Mouse (Mus musculus): ENCODE results near the gene Wbp1l. TPM values are rescaled to one million over a fixed set of nuclear protein-coding genes. Genes with fewer than 3 reads are reported as not detected.
A peak's percentile ranks its signal among the peaks of the same experiment; 100 is the strongest.

Wbp1l gene
- polyA plus RNA-seq, 1 experiment from 2014 or later: 31.2 TPM

DNA sequence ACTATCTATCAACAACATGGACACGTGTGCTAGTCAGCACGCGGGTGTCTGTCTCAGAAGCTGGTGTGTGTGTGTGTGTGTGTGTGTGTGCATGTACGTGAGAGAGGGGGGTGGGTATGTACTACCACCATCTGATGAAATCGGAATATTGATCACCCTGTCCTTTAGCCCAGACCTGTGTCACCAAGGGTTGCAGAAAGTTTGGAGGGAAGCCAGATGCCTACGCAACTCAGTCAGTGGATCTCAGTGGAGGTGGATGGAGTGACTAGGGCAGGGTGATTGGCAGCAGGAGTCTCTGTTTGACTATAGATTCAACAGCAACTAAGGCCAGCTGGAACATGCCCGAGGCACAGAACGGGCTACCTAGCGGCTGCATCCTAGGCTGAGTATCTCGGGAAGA lies 69.4 kb downstream of the Wbp1l start:
- Histone ChIP-seq H3K27ac (replicated peaks) (no peak overlapping the region), H3K4me1 (replicated peaks; ENCODE audit: control insufficient read depth, insufficient read depth) (no peaks in the 10 kb centered on the region), H3K27me3 (ENCODE audit: control insufficient read depth, insufficient read depth, low read length) (no peaks in the 10 kb centered on the region), H3K4me3 (ENCODE audit: low read depth, low read length) (no peak overlapping the region), H3K9me3 (ENCODE audit: control insufficient read depth, low read length) (no peaks in the 10 kb centered on the region), H3K36me3 (ENCODE audit: control insufficient read depth, insufficient read depth, low read length) (no peaks in the 10 kb centered on the region), H3K9ac (ENCODE audit: low read length) (no peak overlapping the region), H3K4me2 (replicated peaks; ENCODE audit: low read depth) (no peak overlapping the region)
- ATAC-seq (ENCODE audit: low FRiP score, low TSS enrichment) (no peak), DNase-seq (ENCODE audit: low spot score) (no peak)
- 76% methylated on average over 10 of the region's 10 CpGs for WGBS
- TF ChIP-seq EP300 (optimal IDR thresholded peaks at IDR 0.05) (no peak), CTCF (IDR thresholded peaks at IDR 0.05; ENCODE audit: low read depth) (no peak)

DNA sequence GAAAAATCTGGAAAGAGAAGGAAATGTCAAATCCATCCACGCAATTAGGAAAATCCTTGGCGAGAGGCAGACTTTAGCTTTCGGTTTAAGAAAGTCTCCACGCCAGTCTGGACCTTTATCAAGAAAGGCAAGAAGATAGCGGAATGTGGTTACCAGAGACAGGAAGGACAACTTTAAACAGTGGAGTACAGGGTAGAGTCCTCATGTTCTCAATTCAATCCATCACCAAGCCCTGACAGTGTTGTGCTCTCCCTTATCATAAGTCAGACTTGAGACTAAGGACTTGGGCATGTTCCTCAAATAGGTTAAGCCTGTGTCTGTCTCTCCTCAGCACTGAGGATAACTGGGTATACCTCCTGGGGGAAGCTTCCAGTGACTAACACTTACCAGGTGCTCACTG lies 70.9 kb downstream of the Wbp1l start:
- H3K4me2 ChIP-seq (replicated peaks; ENCODE audit: low read depth): no peak overlapping the region
- DNase-seq (ENCODE audit: low spot score) (no peak), ATAC-seq (ENCODE audit: low FRiP score, low TSS enrichment) (no peak)
- 57% methylated on average over 5 of the region's 5 CpGs for WGBS
- H3K27me3 ChIP-seq (ENCODE audit: control insufficient read depth, insufficient read depth, low read length): no peaks in the 10 kb centered on the region
- H3K36me3 ChIP-seq (ENCODE audit: control insufficient read depth, insufficient read depth, low read length): no peaks in the 10 kb centered on the region
- no peak overlapping the region for H3K4me3 ChIP-seq (ENCODE audit: low read depth, low read length)
- H3K4me1 ChIP-seq (replicated peaks; ENCODE audit: control insufficient read depth, insufficient read depth): no peaks in the 10 kb centered on the region
- no peak overlapping the region for H3K27ac ChIP-seq (replicated peaks)
- H3K9ac ChIP-seq (ENCODE audit: low read length): no peak overlapping the region
- no peaks in the 10 kb centered on the region for H3K9me3 ChIP-seq (ENCODE audit: control insufficient read depth, low read length)
- TF ChIP-seq CTCF (IDR thresholded peaks at IDR 0.05; ENCODE audit: low read depth) (no peak), EP300 (optimal IDR thresholded peaks at IDR 0.05) (no peak)

DNA sequence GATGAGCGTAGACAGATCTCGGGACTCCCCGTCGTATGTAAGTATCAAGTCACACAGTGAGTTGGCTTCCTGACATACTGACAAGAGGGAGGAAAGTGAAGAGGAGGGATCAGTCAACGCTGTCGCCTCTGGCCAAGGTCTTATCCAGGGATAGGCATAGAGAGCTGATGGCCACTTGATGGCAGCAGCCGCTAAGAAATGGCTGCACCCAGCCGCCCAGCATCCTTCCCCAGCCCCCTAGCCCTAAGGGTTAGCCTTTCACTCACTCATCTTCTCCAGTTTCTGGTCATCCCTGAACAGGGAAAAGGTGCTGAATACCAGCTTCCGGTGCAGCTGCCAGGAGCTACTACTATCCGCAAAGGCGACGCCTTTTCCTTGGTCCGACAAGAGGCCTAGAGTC lies 71.8 kb downstream of the Wbp1l start:
- no peaks in the 10 kb centered on the region for H3K36me3 ChIP-seq (ENCODE audit: control insufficient read depth, insufficient read depth, low read length)

DNA sequence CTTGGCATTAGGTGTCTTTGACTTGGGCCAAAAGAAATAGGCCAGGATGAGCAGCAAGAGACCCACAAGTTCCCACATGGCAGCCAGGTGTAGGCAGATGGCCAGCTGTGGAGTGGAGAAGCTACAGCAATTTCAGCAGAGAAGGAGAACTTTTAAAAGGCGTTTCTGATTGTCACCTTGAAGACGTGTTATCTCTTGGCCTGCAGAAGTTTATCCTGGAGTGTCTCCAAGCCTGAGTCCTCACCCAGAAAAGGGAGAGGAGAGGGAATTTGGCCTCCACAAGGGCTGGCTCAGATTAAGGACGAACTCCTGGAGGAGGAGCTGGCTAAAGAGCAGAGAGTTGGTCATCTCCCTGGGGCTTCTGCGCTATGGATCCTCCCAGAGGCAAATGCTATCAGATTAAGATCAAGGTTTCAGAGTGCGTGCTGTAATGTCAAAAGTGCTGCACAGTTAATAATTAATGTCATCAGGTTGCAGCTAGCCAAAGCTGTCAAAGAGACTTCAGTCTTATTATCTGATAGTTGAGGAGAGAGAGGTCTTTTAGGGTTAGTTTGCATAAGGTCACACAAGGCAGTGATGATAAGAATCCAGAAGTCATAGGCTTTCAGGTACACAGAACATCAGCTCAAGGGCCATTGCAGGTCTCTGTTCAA lies 74.0 kb downstream of the Wbp1l start, which contains the start of gene Cyp17a1:
Gene Cyp17a1 (minus strand): TSS at position 407 of the 653 bp plus-strand sequence.
- H3K4me2 ChIP-seq (replicated peaks; ENCODE audit: low read depth): no peak within 1 kb of the TSS
- H3K27me3 ChIP-seq (ENCODE audit: control insufficient read depth, insufficient read depth, low read length): no peaks in the 10 kb centered on the region
- no peaks in the 10 kb centered on the region for H3K9me3 ChIP-seq (ENCODE audit: control insufficient read depth, low read length)
- 38% methylated on average over 5 of the region's 5 CpGs for WGBS
- ATAC-seq (ENCODE audit: low FRiP score, low TSS enrichment): no peak
- no peaks in the 10 kb centered on the region for H3K36me3 ChIP-seq (ENCODE audit: control insufficient read depth, insufficient read depth, low read length)
- no peak for DNase-seq (ENCODE audit: low spot score)
- H3K9ac ChIP-seq (ENCODE audit: low read length): no peak within 1 kb of the TSS
- H3K4me1 ChIP-seq (replicated peaks; ENCODE audit: control insufficient read depth, insufficient read depth): no peaks in the 10 kb centered on the region
- TF ChIP-seq CTCF (IDR thresholded peaks at IDR 0.05; ENCODE audit: low read depth) (no peak), EP300 (optimal IDR thresholded peaks at IDR 0.05) (no peak)
- H3K27ac ChIP-seq (replicated peaks): no peak within 1 kb of the TSS
- H3K4me3 ChIP-seq (ENCODE audit: low read depth, low read length): no peak within 1 kb of the TSS

More for the DNA sequence above, 71.8 kb downstream of the Wbp1l start:
- peak; percentile 91 for TF ChIP-seq CTCF (IDR thresholded peaks at IDR 0.05; ENCODE audit: low read depth)
- no peak for TF ChIP-seq EP300 (optimal IDR thresholded peaks at IDR 0.05)
- H3K4me1 ChIP-seq (replicated peaks; ENCODE audit: control insufficient read depth, insufficient read depth): no peaks in the 10 kb centered on the region
- H3K27me3 ChIP-seq (ENCODE audit: control insufficient read depth, insufficient read depth, low read length): no peaks in the 10 kb centered on the region
- DNase-seq (ENCODE audit: low spot score) (peak; percentile 72), ATAC-seq (ENCODE audit: low FRiP score, low TSS enrichment) (peak; percentile 82)
- WGBS: 27% methylated on average over 13 of the region's 13 CpGs
- H3K4me2 ChIP-seq (replicated peaks; ENCODE audit: low read depth): no peak overlapping the region
- H3K27ac ChIP-seq (replicated peaks): no peak overlapping the region
- H3K9me3 ChIP-seq (ENCODE audit: control insufficient read depth, low read length): no peaks in the 10 kb centered on the region
- no peak overlapping the region for H3K9ac ChIP-seq (ENCODE audit: low read length)
- no peak overlapping the region for H3K4me3 ChIP-seq (ENCODE audit: low read depth, low read length)

DNA sequence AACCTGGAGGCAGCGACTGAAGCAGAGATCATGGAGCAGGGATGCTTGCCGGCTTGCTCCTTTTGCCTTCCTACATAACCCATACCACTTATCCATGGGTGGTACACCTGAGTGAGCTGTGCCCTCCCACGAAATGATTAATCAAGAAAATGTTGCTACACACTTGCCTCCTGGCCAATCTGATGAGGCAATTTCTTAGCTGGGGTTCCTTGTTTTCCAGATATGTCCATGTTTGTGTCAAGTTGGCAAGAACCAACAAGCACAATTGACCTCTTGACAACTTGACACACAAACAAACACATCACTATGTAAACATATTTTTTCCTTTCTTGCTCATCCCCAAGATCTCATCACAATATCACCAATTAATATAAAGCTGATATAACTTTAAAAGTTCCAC lies 76.8 kb downstream of the Wbp1l start:
- no peak overlapping the region for H3K4me2 ChIP-seq (replicated peaks; ENCODE audit: low read depth)
- TF ChIP-seq EP300 (optimal IDR thresholded peaks at IDR 0.05) (no peak), CTCF (IDR thresholded peaks at IDR 0.05; ENCODE audit: low read depth) (no peak)
- no peak for DNase-seq (ENCODE audit: low spot score)

DNA sequence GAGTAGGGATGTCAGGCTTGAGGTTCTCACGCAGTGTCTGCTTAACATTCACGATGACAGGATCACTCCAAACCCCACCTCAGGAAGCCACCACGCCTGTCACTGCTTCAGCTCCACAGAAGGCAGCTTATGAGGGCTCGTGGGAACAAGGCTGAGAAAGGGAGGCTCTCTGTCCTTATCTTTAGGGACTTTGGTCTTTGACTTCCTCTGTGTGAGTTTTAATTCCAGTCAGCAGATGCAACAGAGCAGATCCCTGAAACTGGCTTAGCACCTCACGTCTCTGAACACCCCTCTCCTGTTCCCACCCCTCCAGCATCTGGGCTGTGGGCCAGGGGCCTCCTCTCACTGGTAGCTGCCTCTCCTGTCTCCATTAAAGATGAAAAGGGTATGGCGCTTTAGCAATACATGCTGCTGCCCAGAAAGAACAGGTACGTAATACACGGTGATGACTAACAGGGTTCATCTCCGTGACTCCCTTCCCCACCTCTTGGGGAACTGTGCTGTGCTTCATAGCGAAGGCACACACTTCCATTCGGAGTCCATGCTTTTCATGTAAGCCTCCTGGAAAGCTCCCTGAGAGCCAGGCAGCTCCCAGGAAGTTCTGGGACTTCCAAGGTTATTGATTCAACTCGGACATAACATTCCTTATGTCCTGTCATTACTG lies 81.0 kb downstream of the Wbp1l start:
- TF ChIP-seq EP300 (optimal IDR thresholded peaks at IDR 0.05): no peak
- TF ChIP-seq CTCF (IDR thresholded peaks at IDR 0.05; ENCODE audit: low read depth): no peak
- ATAC-seq (ENCODE audit: low FRiP score, low TSS enrichment): no peak
- Histone ChIP-seq H3K27ac (replicated peaks) (no peak overlapping the region), H3K9ac (ENCODE audit: low read length) (no peak overlapping the region), H3K4me2 (replicated peaks; ENCODE audit: low read depth) (no peak overlapping the region), H3K27me3 (ENCODE audit: control insufficient read depth, insufficient read depth, low read length) (no peaks in the 10 kb centered on the region), H3K4me1 (replicated peaks; ENCODE audit: control insufficient read depth, insufficient read depth) (no peaks in the 10 kb centered on the region), H3K36me3 (ENCODE audit: control insufficient read depth, insufficient read depth, low read length) (no peaks in the 10 kb centered on the region), H3K4me3 (ENCODE audit: low read depth, low read length) (no peak overlapping the region), H3K9me3 (ENCODE audit: control insufficient read depth, low read length) (no peaks in the 10 kb centered on the region)
- DNase-seq (ENCODE audit: low spot score): no peak
- 42% methylated on average over 12 of the region's 12 CpGs for WGBS

More for the DNA sequence above, 76.8 kb downstream of the Wbp1l start:
- no peaks in the 10 kb centered on the region for H3K9me3 ChIP-seq (ENCODE audit: control insufficient read depth, low read length)
- no peak overlapping the region for H3K4me3 ChIP-seq (ENCODE audit: low read depth, low read length)
- H3K27ac ChIP-seq (replicated peaks): no peak overlapping the region
- no peaks in the 10 kb centered on the region for H3K4me1 ChIP-seq (replicated peaks; ENCODE audit: control insufficient read depth, insufficient read depth)
- H3K9ac ChIP-seq (ENCODE audit: low read length): no peak overlapping the region
- no peaks in the 10 kb centered on the region for H3K36me3 ChIP-seq (ENCODE audit: control insufficient read depth, insufficient read depth, low read length)
- no peak for ATAC-seq (ENCODE audit: low FRiP score, low TSS enrichment)
- no peaks in the 10 kb centered on the region for H3K27me3 ChIP-seq (ENCODE audit: control insufficient read depth, insufficient read depth, low read length)
- 84% methylated on average over 3 of the region's 3 CpGs for WGBS
